Mouse (Mus musculus) hindbrain, postnatal 0 days (tissue): Measurements from ENCODE around the gene Ebna1bp2. TPM values are rescaled to one million over a fixed set of nuclear protein-coding genes. Genes with fewer than 3 reads are reported as not detected.
A peak's percentile ranks its signal among the peaks of the same experiment; 100 is the strongest.

Experiments
- ATAC-seq: fragments of 200-750 bp; cut with Nextera tagmentation; 2 replicates; pipeline ENCODE4 v1.8.0; 2017; ENCODE audit warnings: mild to moderate bottlenecking, moderate TSS enrichment, moderate library complexity
- DNase-seq: peaks from one replicate; pipeline ENCODE4 v3.0.0-alpha.2; 2015; ENCODE audit warnings: low spot score
- H3K27ac ChIP-seq: fragments of 300-500 bp; sonication (generic); 2 replicates; pipeline ENCODE4 v1.5.1; 2014; ENCODE audit warnings: mild to moderate bottlenecking
- H3K27me3 ChIP-seq: fragments of 300-500 bp; sonication (generic); 2 replicates; pipeline ENCODE4 v1.6.1; 2014; ENCODE audit warnings: low read length, mixed read lengths; ENCODE audit not compliant: insufficient read depth
- H3K36me3 ChIP-seq: fragments of 300-500 bp; sonication (generic); 2 replicates; pipeline ENCODE4 v1.6.1; 2014; ENCODE audit warnings: low read length, mixed read lengths; ENCODE audit not compliant: insufficient read depth
- H3K4me1 ChIP-seq: fragments of 300-500 bp; sonication (generic); 2 replicates; pipeline ENCODE4 v1.6.1; 2014; ENCODE audit warnings: antibody characterized with exemption, low read length, mixed read lengths; ENCODE audit not compliant: insufficient read depth
- H3K4me2 ChIP-seq: fragments of 300-500 bp; sonication (generic); 2 replicates; pipeline ENCODE4 v1.6.1; 2014; ENCODE audit warnings: low read depth, mild to moderate bottlenecking, low read length, moderate library complexity, mixed read lengths
- H3K4me3 ChIP-seq: fragments of 300-500 bp; sonication (generic); 2 replicates; pipeline ENCODE4 v1.5.1; 2014; ENCODE audit warnings: low read length
- H3K9ac ChIP-seq: fragments of 300-500 bp; sonication (generic); replicated peaks from 2 replicates; pipeline ENCODE4 v1.6.1; 2014; ENCODE audit warnings: mild to moderate bottlenecking, low read length, moderate library complexity, mixed read lengths
- H3K9me3 ChIP-seq: fragments of 300-500 bp; sonication (generic); 2 replicates; pipeline ENCODE4 v1.6.1; 2016; ENCODE audit warnings: low read length, mixed read lengths
- CTCF ChIP-seq: IDR thresholded peaks from 2 replicates; pipeline ENCODE4 v1.5.1; 2016; ENCODE audit warnings: antibody characterized with exemption, control low read depth, low read depth
- WGBS: fragments of 180-500 bp; shearing (Covaris S2); extraction: QIAGEN DNeasy Blood & Tissue Kit; methylation state at CpG from one replicate; pipeline ENCODE4 v1.1.7; 2014; 5-methylcytosine and 5-hydroxymethylcytosine counted together
- polyA plus RNA-seq: library from polyadenylated mRNA; unstranded; fragments of >200 nt; fragmentation: Nextera tagmentation; extraction: Ambion mirVana; gene quantifications from 2 replicates; pipeline ENCODE4 v1.2.1, GENCODE M21; 2015
- total RNA-seq: library from RNA; depleted of rRNA; stranded (reverse); fragments of >200 nt; gene quantifications from 2 replicates; pipeline ENCODE4 v1.2.3, GENCODE M21; 2014; rRNA removed

Ebna1bp2 gene
- total and polyA plus RNA-seq, 2 experiments from 2014 or later: 31.6 to 85.4 TPM

DNA sequence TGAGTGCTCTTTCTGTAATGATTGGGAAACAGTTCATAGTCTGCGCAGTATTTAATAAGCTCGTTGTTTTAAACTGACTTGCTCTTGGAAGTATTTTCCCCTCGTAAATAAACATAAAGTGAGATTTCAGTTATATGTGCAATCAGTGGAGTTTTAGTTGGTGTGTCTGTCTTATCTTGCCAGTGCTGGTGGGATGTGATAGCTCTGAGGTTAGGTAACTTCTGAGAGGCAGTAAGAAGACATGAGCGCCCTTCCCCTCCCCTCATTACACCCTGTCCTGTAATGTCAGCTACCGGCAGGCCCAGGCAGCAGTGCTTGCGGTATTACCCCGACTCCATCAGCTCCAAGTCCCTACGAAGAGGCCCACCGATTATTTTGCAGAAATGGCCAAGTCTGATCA lies 1.2 kb downstream of the Ebna1bp2 start:
- Histone ChIP-seq H3K27me3 (no peaks in the 10 kb centered on the region), H3K4me2 (peak overlapping the region; percentile 84), H3K4me1 (peaks cover 8% of the 10 kb centered on the region; the same call in 1 of the 2 replicates), H3K36me3 (peaks cover 31% of the 10 kb centered on the region), H3K27ac (no peak overlapping the region), H3K4me3 (peak overlapping the region; percentile 64), H3K9ac (no peak overlapping the region), H3K9me3 (no peaks in the 10 kb centered on the region; the same call in 1 of the 2 replicates)
- no peak for ATAC-seq
- no peak for DNase-seq
- WGBS: 90% methylated on average over 9 of the region's 9 CpGs
- no peak for TF ChIP-seq CTCF

GRCm38 (mm10) chr4:118630261-118630660 lies 9.7 kb downstream of the Ebna1bp2 start:
- Histone ChIP-seq H3K4me2 (no peak overlapping the region), H3K9me3 (no peaks in the 10 kb centered on the region), H3K27me3 (no peaks in the 10 kb centered on the region), H3K9ac (no peak overlapping the region), H3K36me3 (peaks cover 28% of the 10 kb centered on the region), H3K4me1 (no peaks in the 10 kb centered on the region), H3K27ac (no peak overlapping the region), H3K4me3 (no peak overlapping the region)
- DNase-seq (no peak), ATAC-seq (no peak)
- no peak for TF ChIP-seq CTCF
- 70% methylated on average over 5 of the region's 5 CpGs for WGBS

- Histone ChIP-seq H3K27me3 (no peaks in the 10 kb centered on the region), H3K36me3 (no peaks in the 10 kb centered on the region), H3K4me1 (0 out of 2 replicates have a peak, but pooled peaks cover 4% of the 10 kb centered on the region), H3K4me2 (0 out of 2 replicates have a peak overlapping the region, but pooled peaks have one; percentile 27), H3K9ac (no peak overlapping the region), H3K4me3 (no peak overlapping the region), H3K27ac (no peak overlapping the region), H3K9me3 (no peaks in the 10 kb centered on the region)
- DNase-seq: peak; percentile 71
- TF ChIP-seq CTCF: no peak
- ATAC-seq: peak; percentile 47; the same call in 1 of the 2 replicates
- WGBS: 37% methylated on average over 20 of the region's 20 CpGs
These were observed 22.0 kb downstream of the Ebna1bp2 start for GRCm38 (mm10) chr4:118642346-118643190.

DNA sequence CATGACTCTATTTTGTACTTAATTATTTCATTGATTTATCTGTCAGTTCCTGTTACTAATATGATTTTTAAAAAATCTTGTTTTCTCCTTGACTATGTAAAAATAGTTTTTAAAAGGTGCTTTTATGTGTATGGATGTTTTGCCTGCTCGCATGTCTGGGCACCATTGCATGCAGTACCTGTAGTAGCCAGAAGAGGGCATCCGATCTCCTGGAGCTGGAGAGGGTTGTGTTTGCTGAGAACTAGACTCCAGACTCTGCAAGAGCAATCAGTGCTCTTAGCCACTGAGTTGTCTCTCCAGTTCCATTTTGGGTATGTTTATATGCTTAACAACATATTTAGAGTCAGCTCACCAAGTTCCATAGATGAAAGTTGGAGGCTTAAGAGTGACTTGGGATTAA lies 24.6 kb downstream of the Ebna1bp2 start:
- no peaks in the 10 kb centered on the region for H3K9me3 ChIP-seq

DNA sequence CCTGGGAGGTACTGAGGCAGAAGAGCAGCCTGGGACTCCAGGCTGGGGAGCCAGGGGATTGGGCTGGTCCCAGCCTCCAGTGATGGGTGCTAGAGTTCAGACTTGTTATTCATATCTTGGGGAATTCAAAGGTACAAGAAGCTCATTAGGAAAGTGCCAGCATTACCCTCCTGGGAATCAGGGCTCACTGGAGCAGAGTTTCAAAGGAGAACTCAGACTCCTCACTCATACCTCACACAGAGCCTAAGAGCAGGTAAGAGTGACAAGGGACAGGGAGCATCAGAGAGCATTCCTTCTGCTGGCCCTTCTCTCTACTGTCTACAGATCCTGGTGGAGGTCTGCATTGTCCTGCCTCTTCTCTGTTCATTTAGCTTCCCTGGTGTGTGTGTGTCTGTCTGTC lies 38.1 kb downstream of the Ebna1bp2 start, which contains the start of gene Olfr62:
Olfr62 (plus strand) TSS at position 301 of the 400 bp plus-strand sequence.
- DNase-seq (no peak), ATAC-seq (no peak)
- Histone ChIP-seq H3K4me3 (no peak within 1 kb of the TSS), H3K9ac (no peak within 1 kb of the TSS), H3K4me2 (no peak within 1 kb of the TSS), H3K36me3 (no peaks in the 10 kb centered on the region), H3K4me1 (no peaks in the 10 kb centered on the region), H3K27ac (no peak within 1 kb of the TSS), H3K9me3 (no peaks in the 10 kb centered on the region), H3K27me3 (no peaks in the 10 kb centered on the region)
- TF ChIP-seq CTCF: no peak

More for the DNA sequence above, 24.6 kb downstream of the Ebna1bp2 start:
- no peaks in the 10 kb centered on the region for H3K36me3 ChIP-seq
- H3K27me3 ChIP-seq: no peaks in the 10 kb centered on the region
- DNase-seq (peak; percentile 62), ATAC-seq (no peak)
- TF ChIP-seq CTCF: peak; percentile 85
- no peak overlapping the region for H3K9ac ChIP-seq
- WGBS: 14% methylated on average over 2 of the region's 2 CpGs
- no peak overlapping the region for H3K4me2 ChIP-seq
- no peak overlapping the region for H3K4me3 ChIP-seq
- H3K4me1 ChIP-seq: 0 out of 2 replicates have a peak, but pooled peaks cover 4% of the 10 kb centered on the region
- H3K27ac ChIP-seq: no peak overlapping the region

Other genes with a start within 250 kb of the Ebna1bp2 start
- gene Szt2, start 211.5 kb upstream of the Ebna1bp2 start, total RNA-seq: 22.4 and 23.1 TPM in 2 replicates
- gene Szt2, start 211.5 kb upstream of the Ebna1bp2 start, polyA plus RNA-seq: 4.2 and 5.2 TPM in 2 replicates
- 33.5 and 48.8 TPM in 2 replicates for gene Med8, start 211.5 kb upstream of the Ebna1bp2 start, total RNA-seq
- gene Med8, start 211.5 kb upstream of the Ebna1bp2 start, polyA plus RNA-seq: 100 and 102 TPM in 2 replicates
- gene Elovl1, start 192.7 kb upstream of the Ebna1bp2 start, total RNA-seq: 31.1 and 35.9 TPM in 2 replicates
- gene Elovl1, start 192.7 kb upstream of the Ebna1bp2 start, polyA plus RNA-seq: 32.9 and 34.2 TPM in 2 replicates
- 38.2 and 40.7 TPM in 2 replicates for gene Cdc20, start 183.4 kb upstream of the Ebna1bp2 start, total RNA-seq
- 36.3 and 41.6 TPM in 2 replicates for gene Cdc20, start 183.4 kb upstream of the Ebna1bp2 start, polyA plus RNA-seq
- gene Mpl, start 163.3 kb upstream of the Ebna1bp2 start, total RNA-seq: not detected in 2 replicates
- 0.18 TPM in 1 of 2 replicates, not detected in the other for gene Mpl, start 163.3 kb upstream of the Ebna1bp2 start, polyA plus RNA-seq
- 15.9 and 20.2 TPM in 2 replicates for gene Tie1, start 130.7 kb upstream of the Ebna1bp2 start, total RNA-seq
- gene Tie1, start 130.7 kb upstream of the Ebna1bp2 start, polyA plus RNA-seq: 10.5 and 11.6 TPM in 2 replicates
- not detected in 2 replicates for gene 2610528J11Rik, start 93.8 kb upstream of the Ebna1bp2 start, total RNA-seq
- not detected in 2 replicates for gene 2610528J11Rik, start 93.8 kb upstream of the Ebna1bp2 start, polyA plus RNA-seq
- gene Tmem125, start 76.8 kb upstream of the Ebna1bp2 start, total RNA-seq: 0.90 and 4.8 TPM in 2 replicates
- gene Tmem125, start 76.8 kb upstream of the Ebna1bp2 start, polyA plus RNA-seq: 0.64 and 0.83 TPM in 2 replicates
- gene Cfap57, start within 50 bp of the Ebna1bp2 start, total RNA-seq: 0.65 and 1.3 TPM in 2 replicates
- 0.70 and 1.2 TPM in 2 replicates for gene Cfap57, start within 50 bp of the Ebna1bp2 start, polyA plus RNA-seq
- not detected in 2 replicates for gene Olfr62, start 38.2 kb downstream of the Ebna1bp2 start, total RNA-seq
- gene Olfr62, start 38.2 kb downstream of the Ebna1bp2 start, polyA plus RNA-seq: not detected in 2 replicates
- gene Olfr1342, start 72.0 kb downstream of the Ebna1bp2 start, total RNA-seq: not detected in 2 replicates
- 0.04 TPM in 1 of 2 replicates, not detected in the other for gene Olfr1342, start 72.0 kb downstream of the Ebna1bp2 start, polyA plus RNA-seq
- gene Olfr1341, start 82.7 kb downstream of the Ebna1bp2 start, total RNA-seq: not detected in 2 replicates
- not detected in 2 replicates for gene Olfr1341, start 82.7 kb downstream of the Ebna1bp2 start, polyA plus RNA-seq
- not detected in 2 replicates for gene Olfr1340, start 99.3 kb downstream of the Ebna1bp2 start, total RNA-seq
- gene Olfr1340, start 99.3 kb downstream of the Ebna1bp2 start, polyA plus RNA-seq: not detected in 2 replicates
- gene Olfr1339, start 111.4 kb downstream of the Ebna1bp2 start, total RNA-seq: not detected in 2 replicates
- not detected in 2 replicates for gene Olfr1339, start 111.4 kb downstream of the Ebna1bp2 start, polyA plus RNA-seq
- not detected in 2 replicates for gene Olfr1338, start 137.9 kb downstream of the Ebna1bp2 start, total RNA-seq
- gene Olfr1338, start 137.9 kb downstream of the Ebna1bp2 start, polyA plus RNA-seq: not detected in 2 replicates
- not detected in 2 replicates for gene Olfr1337, start 161.8 kb downstream of the Ebna1bp2 start, total RNA-seq
- gene Olfr1337, start 161.8 kb downstream of the Ebna1bp2 start, polyA plus RNA-seq: not detected in 2 replicates
- not detected in 2 replicates for gene Olfr1335, start 189.1 kb downstream of the Ebna1bp2 start, total RNA-seq
- not detected in 2 replicates for gene Olfr1335, start 189.1 kb downstream of the Ebna1bp2 start, polyA plus RNA-seq
- gene Olfr1333, start 215.5 kb downstream of the Ebna1bp2 start, total RNA-seq: not detected in 2 replicates
- not detected in 2 replicates for gene Olfr1333, start 215.5 kb downstream of the Ebna1bp2 start, polyA plus RNA-seq
- not detected in 2 replicates for gene Olfr1331, start 243.8 kb downstream of the Ebna1bp2 start, total RNA-seq
- gene Olfr1331, start 243.8 kb downstream of the Ebna1bp2 start, polyA plus RNA-seq: not detected in 2 replicates